Mouse (Mus musculus): ENCODE measurements around the gene Tspo.

The Tspo gene

GRCm38 (mm10) chr15:83526424-83527091, 36.8 kb upstream of the Tspo start, which contains the start of gene Bik:
Gene Bik, plus strand, starts transcription at chr15:83526862.
- Histone ChIP-seq H3K4me3 (replicated peaks; ENCODE audit: low read length) (peak within 1 kb of the TSS; percentile 85), H3K4me1 (replicated peaks; ENCODE audit: low read depth, low read length) (peaks cover 56% of the 10 kb centered on the region), H3K27me3 (ENCODE audit: insufficient read depth, low read length) (peaks cover 53% of the 10 kb centered on the region), H3K9me3 (ENCODE audit: low read length) (no peaks in the 10 kb centered on the region), H3K36me3 (ENCODE audit: insufficient read depth, low read length) (peaks cover 5% of the 10 kb centered on the region; the same call in 1 of the 2 replicates)
- TF ChIP-seq CTCF (conservative IDR thresholded peaks at IDR 0.05; ENCODE audit: low read length) (no peak), POU5F1 (IDR thresholded peaks at IDR 0.05; ENCODE audit: borderline replicate concordance, low read length) (no peak), NANOG (IDR thresholded peaks at IDR 0.05; ENCODE audit: borderline replicate concordance, low read length) (no peak)

DNA sequence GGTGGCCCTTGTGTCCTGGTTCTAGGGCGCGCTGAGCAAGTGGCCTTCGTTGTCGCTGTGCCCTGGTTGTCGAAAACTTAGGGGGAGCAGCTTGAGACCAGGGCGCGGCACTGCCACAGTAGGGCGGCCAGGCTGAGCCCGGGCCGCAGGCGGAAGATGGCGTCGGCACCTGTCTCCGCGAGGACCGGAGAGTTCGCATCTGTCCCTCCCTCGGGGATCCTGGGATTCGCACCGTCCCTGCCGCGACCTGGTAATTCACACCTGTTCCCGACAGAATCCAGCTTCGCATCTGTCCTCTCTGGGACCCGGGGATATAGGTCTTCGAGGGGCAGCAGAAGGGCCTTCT, 36.3 kb upstream of the Tspo start:
- peak overlapping the region; percentile 85 for H3K4me3 ChIP-seq (replicated peaks; ENCODE audit: low read length)
- TF ChIP-seq POU5F1 (IDR thresholded peaks at IDR 0.05; ENCODE audit: borderline replicate concordance, low read length) (no peak), NANOG (IDR thresholded peaks at IDR 0.05; ENCODE audit: borderline replicate concordance, low read length) (no peak), CTCF (conservative IDR thresholded peaks at IDR 0.05; ENCODE audit: low read length) (no peak)
- H3K36me3 ChIP-seq (ENCODE audit: insufficient read depth, low read length): peaks cover 5% of the 10 kb centered on the region; the same call in 1 of the 2 replicates
- peaks cover 53% of the 10 kb centered on the region for H3K27me3 ChIP-seq (ENCODE audit: insufficient read depth, low read length)
- H3K9me3 ChIP-seq (ENCODE audit: low read length): no peaks in the 10 kb centered on the region
- peaks cover 60% of the 10 kb centered on the region for H3K4me1 ChIP-seq (replicated peaks; ENCODE audit: low read depth, low read length)

DNA sequence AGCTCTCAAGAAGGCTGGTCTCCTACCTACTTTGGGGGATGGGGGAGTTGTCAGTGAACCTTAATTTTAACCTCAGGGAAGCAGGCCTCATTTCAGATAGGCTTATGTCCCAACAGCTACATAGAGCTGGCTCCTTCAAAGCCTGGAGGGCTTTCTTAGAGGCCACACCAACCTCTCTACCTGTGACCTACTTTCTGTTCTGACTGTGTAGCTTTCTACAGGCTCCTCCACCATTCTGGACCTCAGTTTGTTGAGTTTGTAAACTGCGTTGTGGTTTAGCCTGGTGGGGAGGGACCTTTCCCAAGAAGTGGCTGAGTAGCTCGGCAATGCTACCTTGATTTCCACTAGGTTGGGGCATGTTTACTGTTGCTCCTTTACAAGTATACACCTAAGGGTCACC, 35.6 kb upstream of the Tspo start:
- Histone ChIP-seq H3K36me3 (ENCODE audit: insufficient read depth, low read length) (peaks cover 5% of the 10 kb centered on the region; the same call in 1 of the 2 replicates), H3K4me3 (replicated peaks; ENCODE audit: low read length) (peak overlapping the region; percentile 85; the same call in 1 of the 2 replicates), H3K9me3 (ENCODE audit: low read length) (no peaks in the 10 kb centered on the region), H3K4me1 (replicated peaks; ENCODE audit: low read depth, low read length) (peaks cover 63% of the 10 kb centered on the region), H3K27me3 (ENCODE audit: insufficient read depth, low read length) (peaks cover 53% of the 10 kb centered on the region)
- TF ChIP-seq CTCF (conservative IDR thresholded peaks at IDR 0.05; ENCODE audit: low read length): no peak
- no peak for TF ChIP-seq POU5F1 (IDR thresholded peaks at IDR 0.05; ENCODE audit: borderline replicate concordance, low read length)
- TF ChIP-seq NANOG (IDR thresholded peaks at IDR 0.05; ENCODE audit: borderline replicate concordance, low read length): no peak

DNA sequence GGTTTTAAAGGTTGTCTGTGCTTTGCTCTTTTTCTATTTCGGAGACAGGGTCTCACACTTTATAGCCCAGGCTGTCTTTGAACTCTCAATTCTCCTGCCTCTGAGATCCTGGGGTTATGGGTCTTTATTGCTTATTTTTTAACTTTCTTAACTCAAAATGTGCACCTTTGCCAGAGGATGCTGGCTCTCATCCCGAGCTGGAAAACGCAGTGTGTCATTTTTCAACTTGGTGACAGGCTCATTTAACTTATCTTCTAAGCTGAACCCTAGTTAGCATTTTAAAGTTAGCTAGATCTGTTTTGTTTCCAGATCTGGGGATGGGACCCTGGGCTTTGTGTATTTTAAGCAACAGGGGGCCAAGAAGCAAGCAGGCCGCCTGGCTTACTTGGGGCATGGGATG, 34.5 kb upstream of the Tspo start:
- Histone ChIP-seq H3K9me3 (ENCODE audit: low read length) (no peaks in the 10 kb centered on the region), H3K4me1 (replicated peaks; ENCODE audit: low read depth, low read length) (peaks cover 71% of the 10 kb centered on the region), H3K27me3 (ENCODE audit: insufficient read depth, low read length) (peaks cover 46% of the 10 kb centered on the region), H3K36me3 (ENCODE audit: insufficient read depth, low read length) (peaks cover 5% of the 10 kb centered on the region; the same call in 1 of the 2 replicates), H3K4me3 (replicated peaks; ENCODE audit: low read length) (no peak overlapping the region)
- TF ChIP-seq CTCF (conservative IDR thresholded peaks at IDR 0.05; ENCODE audit: low read length) (no peak), POU5F1 (IDR thresholded peaks at IDR 0.05; ENCODE audit: borderline replicate concordance, low read length) (no peak), NANOG (IDR thresholded peaks at IDR 0.05; ENCODE audit: borderline replicate concordance, low read length) (no peak)

DNA sequence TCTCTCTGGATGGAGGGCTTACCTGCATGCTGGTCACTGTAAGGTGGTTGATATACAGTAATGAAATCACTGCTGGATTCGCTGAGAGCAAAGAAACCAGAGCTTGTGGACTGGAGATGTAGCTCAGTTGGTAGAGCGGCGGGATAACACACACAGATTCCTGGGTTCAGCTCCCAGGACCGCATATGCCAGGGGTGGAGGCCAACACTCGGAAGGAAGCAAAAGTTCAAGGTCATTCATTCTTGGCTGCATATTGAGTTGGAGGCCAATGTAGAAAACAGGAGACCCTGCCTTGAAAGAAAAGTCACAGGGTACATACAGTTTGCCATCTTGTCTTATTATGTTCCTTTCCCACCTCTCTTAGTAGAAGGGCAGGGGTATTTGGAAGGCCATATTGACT, 33.6 kb upstream of the Tspo start:
- H3K4me3 ChIP-seq (replicated peaks; ENCODE audit: low read length): no peak overlapping the region
- no peaks in the 10 kb centered on the region for H3K9me3 ChIP-seq (ENCODE audit: low read length)
- peaks cover 79% of the 10 kb centered on the region for H3K4me1 ChIP-seq (replicated peaks; ENCODE audit: low read depth, low read length)
- H3K27me3 ChIP-seq (ENCODE audit: insufficient read depth, low read length): peaks cover 37% of the 10 kb centered on the region
- TF ChIP-seq CTCF (conservative IDR thresholded peaks at IDR 0.05; ENCODE audit: low read length) (no peak), POU5F1 (IDR thresholded peaks at IDR 0.05; ENCODE audit: borderline replicate concordance, low read length) (no peak), NANOG (IDR thresholded peaks at IDR 0.05; ENCODE audit: borderline replicate concordance, low read length) (no peak)
- peaks cover 5% of the 10 kb centered on the region; the same call in 1 of the 2 replicates for H3K36me3 ChIP-seq (ENCODE audit: insufficient read depth, low read length)

GRCm38 (mm10) chr15:83530233-83530632, 33.2 kb upstream of the Tspo start:
- H3K36me3 ChIP-seq (ENCODE audit: insufficient read depth, low read length): peaks cover 5% of the 10 kb centered on the region; the same call in 1 of the 2 replicates
- H3K4me3 ChIP-seq (replicated peaks; ENCODE audit: low read length): 0 out of 2 replicates have a peak overlapping the region, but pooled peaks have one; percentile 3
- no peaks in the 10 kb centered on the region for H3K9me3 ChIP-seq (ENCODE audit: low read length)
- H3K27me3 ChIP-seq (ENCODE audit: insufficient read depth, low read length): peaks cover 33% of the 10 kb centered on the region
- H3K4me1 ChIP-seq (replicated peaks; ENCODE audit: low read depth, low read length): peaks cover 84% of the 10 kb centered on the region
- TF ChIP-seq POU5F1 (IDR thresholded peaks at IDR 0.05; ENCODE audit: borderline replicate concordance, low read length): no peak
- no peak for TF ChIP-seq NANOG (IDR thresholded peaks at IDR 0.05; ENCODE audit: borderline replicate concordance, low read length)
- no peak for TF ChIP-seq CTCF (conservative IDR thresholded peaks at IDR 0.05; ENCODE audit: low read length)

DNA sequence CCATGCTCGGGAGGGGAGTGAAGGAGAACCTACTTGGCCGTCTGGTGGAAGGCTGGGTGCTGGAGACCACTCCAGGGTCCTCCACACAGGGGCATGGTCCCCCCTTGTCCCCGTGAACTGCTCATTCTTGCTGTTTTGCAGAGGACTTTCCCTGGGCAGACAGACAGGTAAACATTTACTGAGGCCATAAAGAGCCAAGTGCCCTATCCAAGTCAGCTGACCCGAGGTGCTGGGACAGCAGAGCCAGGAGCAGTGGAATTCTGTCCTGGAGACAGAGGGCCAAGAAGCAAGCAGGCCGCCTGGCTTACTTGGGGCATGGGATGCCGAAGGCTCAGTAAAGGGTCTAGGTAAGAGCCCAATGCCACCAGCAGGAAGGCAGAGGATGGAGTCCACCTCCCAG, 32.7 kb upstream of the Tspo start:
- peaks cover 28% of the 10 kb centered on the region for H3K27me3 ChIP-seq (ENCODE audit: insufficient read depth, low read length)
- H3K4me3 ChIP-seq (replicated peaks; ENCODE audit: low read length): 0 out of 2 replicates have a peak overlapping the region, but pooled peaks have one; percentile 3
- H3K36me3 ChIP-seq (ENCODE audit: insufficient read depth, low read length): peaks cover 5% of the 10 kb centered on the region; the same call in 1 of the 2 replicates
- H3K9me3 ChIP-seq (ENCODE audit: low read length): no peaks in the 10 kb centered on the region
- TF ChIP-seq NANOG (IDR thresholded peaks at IDR 0.05; ENCODE audit: borderline replicate concordance, low read length): no peak
- no peak for TF ChIP-seq CTCF (conservative IDR thresholded peaks at IDR 0.05; ENCODE audit: low read length)
- TF ChIP-seq POU5F1 (IDR thresholded peaks at IDR 0.05; ENCODE audit: borderline replicate concordance, low read length): no peak
- H3K4me1 ChIP-seq (replicated peaks; ENCODE audit: low read depth, low read length): peaks cover 85% of the 10 kb centered on the region

DNA sequence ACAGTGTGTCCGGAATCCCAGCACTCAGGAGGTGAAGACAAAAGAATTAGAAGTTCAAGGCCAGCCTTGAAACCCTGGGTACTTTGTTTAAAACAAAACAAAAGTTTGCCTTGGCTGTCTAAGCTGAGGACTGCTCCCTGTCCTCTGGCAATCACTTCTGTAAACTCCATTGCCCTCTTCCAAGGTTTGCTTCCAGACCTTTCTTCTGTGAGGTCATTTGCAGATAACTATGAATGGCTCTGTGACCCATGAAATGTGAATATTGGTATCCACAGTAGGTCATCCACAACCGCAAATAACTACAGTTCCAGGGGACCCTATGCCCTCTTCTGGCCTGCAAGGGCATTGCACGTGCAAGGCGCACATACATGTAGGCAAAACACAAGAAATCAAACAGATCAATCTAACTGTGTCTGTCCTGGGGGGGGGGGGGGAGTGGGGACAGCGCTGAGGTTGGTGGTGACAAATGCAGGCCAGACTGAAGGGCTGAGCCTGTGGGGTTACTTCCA, 31.4 kb upstream of the Tspo start:
- H3K36me3 ChIP-seq (ENCODE audit: insufficient read depth, low read length): peaks cover 5% of the 10 kb centered on the region; the same call in 1 of the 2 replicates
- H3K4me1 ChIP-seq (replicated peaks; ENCODE audit: low read depth, low read length): peaks cover 83% of the 10 kb centered on the region
- TF ChIP-seq CTCF (conservative IDR thresholded peaks at IDR 0.05; ENCODE audit: low read length) (peak; percentile 78), NANOG (IDR thresholded peaks at IDR 0.05; ENCODE audit: borderline replicate concordance, low read length) (no peak)
- no peaks in the 10 kb centered on the region for H3K9me3 ChIP-seq (ENCODE audit: low read length)
- peaks cover 17% of the 10 kb centered on the region for H3K27me3 ChIP-seq (ENCODE audit: insufficient read depth, low read length)
- H3K4me3 ChIP-seq (replicated peaks; ENCODE audit: low read length): no peak overlapping the region
